Mouse (Mus musculus) hematopoietic stem cell, adult 5-6 weeks (primary cell): ENCODE measurements at regions not wholly inside any gene's neighbourhood (a gene's known extent, or its start where the extent isn't known, plus 50 kb on each side); places are given as distances from the start of the nearest gene placed in this dataset.

Source experiments
- ATAC-seq, 2 experiments: fragments of 125-278 bp in 1 of 2; replicated peaks in 1 of 2; 2 replicates each; pipeline ENCODE4 v1.8.0; 2016 to 2017; ENCODE audit warnings: inconsistent platforms in 2 of 2, mild to moderate bottlenecking in 2 of 2, moderate number of reproducible peaks in 2 of 2, low read depth in 1 of 2, moderate TSS enrichment in 1 of 2; ENCODE audit not compliant: low FRiP score in 2 of 2, poor library complexity in 2 of 2, severe bottlenecking in 2 of 2, insufficient read depth in 1 of 2, low TSS enrichment in 1 of 2

DNA sequence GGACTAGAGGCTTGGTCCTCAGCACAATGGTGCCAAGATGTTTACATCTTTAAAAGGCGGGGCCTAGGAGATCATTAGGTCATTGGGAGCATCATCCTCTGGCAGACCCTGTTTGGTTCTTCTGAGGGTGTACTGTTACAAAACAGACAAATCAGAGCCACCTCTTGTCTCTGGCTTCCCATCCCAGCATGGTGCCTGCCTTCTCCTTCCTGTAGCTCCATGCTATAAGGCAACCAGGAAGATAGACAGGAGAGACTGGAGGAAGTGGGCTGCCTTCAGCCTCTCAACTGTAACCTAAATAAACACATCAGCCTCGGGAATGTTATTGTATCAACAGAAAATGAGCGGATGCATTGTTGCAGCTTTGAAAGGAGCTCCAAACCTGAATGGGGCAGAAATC lies 529.8 kb upstream of the Gm765 start:
- ATAC-seq, result no peak

DNA sequence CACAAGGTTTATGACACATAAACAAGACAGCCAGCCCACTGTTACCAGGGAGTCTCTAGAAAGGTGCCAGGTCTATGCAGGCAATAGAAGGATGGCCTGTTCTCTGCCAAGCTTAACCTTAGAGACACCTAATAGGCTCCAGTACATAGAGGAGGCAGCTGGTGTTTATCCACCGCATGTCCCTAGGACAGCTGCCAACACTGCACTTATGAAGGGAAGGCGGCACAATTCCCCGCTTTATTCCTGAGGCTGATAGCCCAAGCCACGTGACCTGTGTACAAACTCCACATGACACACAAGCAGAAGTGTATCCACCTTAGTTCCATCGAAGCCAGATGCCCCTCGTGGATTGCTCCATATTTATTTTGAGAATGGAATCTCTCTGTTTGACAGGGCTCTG lies 527.2 kb upstream of the Gm765 start:
- no peak for ATAC-seq

DNA sequence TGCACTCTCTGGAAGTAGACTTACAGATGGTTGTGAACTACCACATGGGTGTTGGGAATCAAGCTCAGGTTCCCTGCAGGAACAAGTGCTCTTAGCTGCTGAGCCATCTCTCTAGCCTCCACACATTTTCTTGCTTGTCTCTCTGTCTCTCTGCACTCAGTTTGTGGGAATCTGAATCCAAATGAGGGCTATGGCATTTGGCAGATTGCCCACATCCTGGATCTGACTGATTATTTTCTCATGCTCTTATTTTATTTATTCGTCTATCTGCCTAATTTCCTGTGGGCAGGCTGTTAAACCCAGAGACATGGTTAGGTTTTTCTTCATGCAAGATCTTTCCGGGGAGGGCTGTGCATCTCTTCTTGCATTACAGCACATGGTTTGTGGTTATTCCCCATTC lies 521.8 kb upstream of the Gm765 start:
- ATAC-seq, result no peak

DNA sequence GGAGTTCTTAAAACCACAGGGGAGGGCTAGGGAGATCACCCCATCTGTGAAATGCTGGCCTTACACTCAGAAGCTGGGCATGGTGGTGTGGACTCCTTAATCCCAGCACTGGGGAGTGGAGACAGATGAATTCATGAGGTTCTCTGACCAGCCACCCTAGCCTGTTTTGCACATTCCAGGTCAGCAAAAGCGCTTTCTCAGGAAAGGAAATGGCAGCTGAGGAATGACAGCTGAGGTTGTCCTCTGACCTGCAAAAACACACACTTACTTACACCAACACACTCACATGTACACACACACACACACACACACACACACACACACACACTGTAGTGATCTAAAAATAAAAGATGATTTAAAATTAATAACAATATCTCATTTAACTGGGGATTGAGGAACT lies 513.4 kb upstream of the Gm765 start:
- ATAC-seq, result no peak

DNA sequence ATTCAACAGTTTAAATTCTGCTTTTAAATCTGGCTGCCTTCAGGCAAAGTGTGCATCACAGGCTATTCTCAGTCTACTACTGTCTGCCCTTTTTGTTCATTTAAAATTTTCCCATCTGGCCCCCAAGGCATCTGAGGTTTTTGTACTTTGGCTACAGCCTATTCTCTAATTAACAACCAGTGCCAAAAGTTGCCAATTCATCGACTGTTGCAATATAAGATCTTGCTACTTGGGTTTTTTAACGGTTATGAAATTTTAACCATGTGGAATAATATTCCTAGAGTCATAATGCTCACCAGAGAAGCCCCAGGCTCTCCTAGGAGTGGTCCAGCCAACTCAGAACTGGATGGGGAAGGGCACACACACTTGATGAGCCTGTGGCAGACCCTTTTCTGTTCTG lies 508.4 kb upstream of the Gm765 start:
- no peak for ATAC-seq

DNA sequence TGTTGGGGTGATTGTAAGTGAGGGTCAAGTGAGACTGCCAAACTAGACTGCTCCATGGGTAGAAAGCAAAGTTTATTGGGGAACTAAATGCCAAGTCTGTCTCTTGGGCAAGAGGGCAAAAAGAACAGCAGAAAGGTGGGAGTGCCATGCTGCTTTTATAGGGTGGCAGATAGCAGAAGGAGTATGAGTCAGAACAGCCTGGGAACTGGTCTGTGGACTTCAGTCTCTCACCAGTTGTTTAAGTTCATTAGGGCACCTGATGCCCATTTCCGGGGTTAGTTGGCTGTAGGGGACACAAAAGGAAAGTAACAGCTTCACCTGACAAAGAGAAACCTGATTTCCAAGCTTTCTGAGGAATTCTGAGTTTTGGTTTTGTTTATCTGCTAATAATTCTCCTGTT lies 506.3 kb upstream of the Gm765 start:
- no peak for ATAC-seq

DNA sequence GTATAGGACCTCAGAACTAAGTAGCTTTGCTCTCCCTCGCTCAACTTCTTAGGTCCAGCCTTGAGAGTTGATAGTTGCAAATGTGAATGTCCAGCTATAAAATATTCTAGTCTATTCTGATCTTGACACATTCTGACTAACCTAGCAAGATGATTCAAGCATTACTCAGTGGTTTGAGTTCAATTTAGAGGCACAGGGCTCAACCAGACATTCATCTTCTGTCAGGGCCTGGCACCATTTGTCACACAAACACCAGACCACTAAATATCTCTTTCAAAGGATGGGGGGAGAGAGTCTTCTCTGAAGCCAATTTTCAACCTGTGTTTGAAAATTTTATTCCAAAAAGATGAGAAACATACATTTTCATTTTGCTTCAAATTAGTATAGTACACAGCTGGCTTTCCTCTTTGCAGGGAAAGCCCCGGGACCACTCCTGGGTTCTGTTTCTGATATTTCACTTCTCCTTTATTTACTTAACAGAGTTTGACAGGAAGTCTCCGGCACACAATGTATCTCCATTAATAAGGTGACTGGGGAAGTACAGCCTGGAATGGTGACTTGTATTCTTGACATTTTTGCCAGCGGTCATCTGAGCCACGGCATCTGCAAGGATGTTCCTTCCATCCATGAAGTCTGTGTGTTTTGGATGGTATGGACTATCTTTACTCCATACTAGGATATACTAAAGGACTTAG lies 503.6 kb upstream of the Gm765 start:
- peak in 1 of 2 experiments; percentile 52; a peak in 1 of 4 replicates for ATAC-seq

DNA sequence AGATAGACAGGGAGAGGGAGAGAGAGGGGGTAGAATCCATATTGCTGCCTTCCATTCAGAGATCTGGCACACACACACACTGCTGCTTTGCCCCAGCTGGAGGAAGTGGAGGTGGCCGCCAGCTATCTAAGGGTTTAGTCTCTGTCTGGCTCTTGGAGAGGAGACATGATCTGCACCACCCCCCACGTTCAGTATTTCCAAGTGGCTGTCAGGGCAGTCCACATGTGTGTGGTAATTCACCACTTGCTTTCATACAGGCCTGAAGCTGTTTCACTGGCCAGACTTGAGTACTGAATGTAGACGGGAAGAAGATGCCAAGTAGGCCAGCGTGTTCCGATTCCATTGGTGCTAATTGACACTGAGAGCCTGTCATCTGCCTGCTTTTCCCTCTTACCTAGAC lies 501.0 kb upstream of the Gm765 start:
- ATAC-seq, result peak in 1 of 2 experiments; percentile 39; a peak in 1 of 4 replicates

DNA sequence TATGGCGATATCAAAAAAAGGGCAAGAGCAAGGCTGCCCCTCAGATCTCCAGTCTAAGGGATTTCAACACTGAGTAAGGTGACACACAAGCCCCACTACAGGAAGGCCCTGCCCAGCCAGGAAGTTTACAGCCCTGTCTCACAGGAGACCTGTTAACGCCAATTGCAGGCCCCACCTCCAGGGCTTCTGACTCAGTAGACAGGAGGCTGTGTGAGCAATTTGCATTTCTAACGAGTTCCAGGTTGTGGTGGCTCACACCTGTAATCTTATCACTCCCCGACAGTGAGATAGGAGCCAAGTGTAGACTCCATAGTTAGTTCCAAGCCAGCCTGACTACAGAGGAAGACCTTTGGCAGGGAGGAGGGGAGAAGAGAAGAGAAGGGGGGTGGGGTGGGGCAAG lies 500.4 kb upstream of the Gm765 start:
- ATAC-seq, result peak; percentile 34 to 42; a peak in 2 of 4 replicates

DNA sequence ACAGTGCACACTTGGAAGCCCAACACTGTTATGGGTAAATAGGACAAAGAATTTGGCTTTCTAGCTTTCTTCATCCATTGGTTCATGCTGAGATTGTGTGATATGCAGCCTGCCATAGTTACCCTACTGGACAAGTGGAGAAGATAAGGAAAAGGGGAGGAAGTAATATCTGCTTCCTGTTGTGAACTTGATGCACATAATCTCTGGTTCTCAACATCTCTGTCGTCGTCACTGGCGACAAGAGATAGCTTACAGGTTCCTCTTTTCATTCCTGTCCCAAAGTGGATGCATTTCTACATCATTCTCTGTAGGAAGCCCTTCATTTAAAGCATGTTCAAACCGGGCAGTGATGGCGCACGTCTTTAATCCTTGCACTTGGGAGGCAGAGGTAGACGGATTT lies 491.4 kb upstream of the Gm765 start:
- ATAC-seq, result peak; percentile 39 to 59; a peak in 2 of 4 replicates

DNA sequence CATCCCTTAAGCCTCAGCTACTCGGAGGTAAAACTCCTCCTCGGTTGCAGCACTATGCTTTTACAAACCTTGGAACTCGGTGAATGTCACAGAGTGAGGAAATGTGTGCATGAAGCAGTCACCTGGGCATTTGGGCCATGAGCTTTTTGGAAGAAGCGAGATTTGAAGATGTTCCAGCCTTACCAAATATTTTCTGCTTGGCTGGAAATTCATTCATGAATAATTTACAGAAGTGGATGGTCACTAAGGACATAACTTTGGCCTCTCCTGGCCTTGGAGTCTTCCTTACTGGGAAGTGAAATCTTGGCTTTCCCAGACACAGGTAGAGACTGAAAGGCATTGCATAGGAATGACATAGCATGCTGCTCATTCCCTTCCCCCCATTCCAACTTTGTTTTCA lies 487.6 kb upstream of the Gm765 start:
- ATAC-seq, result no peak

DNA sequence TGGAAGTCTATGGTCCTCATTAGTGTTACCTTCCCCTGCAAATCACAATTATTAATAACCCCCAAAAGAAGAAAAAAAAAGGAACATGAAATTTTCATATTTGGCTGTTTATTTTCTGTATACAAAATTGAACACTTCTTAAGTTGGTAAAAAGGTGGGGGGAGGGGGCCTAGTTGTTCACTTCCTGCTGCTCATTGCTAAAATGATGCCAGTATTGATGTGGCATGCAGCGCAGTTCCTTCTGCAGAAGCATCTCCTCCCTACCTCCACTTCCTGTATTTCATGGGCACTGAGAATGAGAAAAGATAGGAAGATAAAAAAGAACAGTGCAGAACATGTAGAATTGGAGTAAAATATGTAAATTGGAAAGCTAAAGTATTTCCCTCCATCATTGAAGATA lies 465.5 kb upstream of the Gm765 start:
- no peak for ATAC-seq

DNA sequence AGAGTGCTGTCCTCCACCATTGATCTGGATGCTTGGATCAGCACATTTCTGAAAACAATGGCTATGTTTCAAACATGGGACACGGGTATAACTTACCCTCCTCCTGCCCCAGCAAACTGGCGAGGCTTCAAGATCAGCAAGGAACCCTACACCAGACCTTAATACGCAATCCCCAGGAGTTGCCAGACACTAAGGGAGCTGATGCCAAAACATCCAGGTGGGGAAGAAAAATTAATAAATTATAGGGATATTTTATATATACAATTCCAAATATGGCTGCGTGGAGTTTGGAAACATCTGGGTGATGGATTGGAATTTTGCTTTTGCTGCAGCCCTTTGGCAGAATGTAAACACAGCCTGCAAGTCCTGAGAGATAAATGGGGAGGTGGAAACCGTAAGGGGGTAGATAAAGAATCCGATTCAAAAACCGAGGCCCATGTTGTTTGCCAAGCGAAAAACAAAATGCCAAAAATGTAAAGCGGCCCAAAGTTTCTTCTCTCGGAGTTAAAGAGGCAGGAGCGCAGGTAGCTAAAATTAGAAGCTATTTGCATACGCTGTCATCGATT lies 460.9 kb upstream of the Gm765 start:
- ATAC-seq, result no peak

DNA sequence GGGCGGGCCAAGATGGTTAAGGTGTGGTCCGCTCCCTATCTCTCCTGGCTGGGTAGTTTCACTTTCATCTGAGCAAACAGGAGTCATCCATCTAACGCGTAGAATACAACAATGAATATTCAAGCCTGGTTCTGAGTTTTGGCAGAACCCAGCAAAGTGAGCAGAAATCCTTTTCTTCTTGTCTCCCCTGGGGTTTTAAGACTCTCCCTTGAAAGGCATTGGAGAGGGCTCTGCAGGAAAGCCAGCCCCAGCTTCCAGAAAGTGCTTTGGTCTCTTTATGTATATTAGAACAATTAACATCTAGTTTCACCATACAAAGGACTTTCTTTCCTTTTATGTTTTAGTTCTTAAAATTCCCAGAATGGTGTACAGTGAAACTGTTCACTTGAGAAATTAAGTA lies 458.5 kb upstream of the Gm765 start:
- no peak for ATAC-seq

DNA sequence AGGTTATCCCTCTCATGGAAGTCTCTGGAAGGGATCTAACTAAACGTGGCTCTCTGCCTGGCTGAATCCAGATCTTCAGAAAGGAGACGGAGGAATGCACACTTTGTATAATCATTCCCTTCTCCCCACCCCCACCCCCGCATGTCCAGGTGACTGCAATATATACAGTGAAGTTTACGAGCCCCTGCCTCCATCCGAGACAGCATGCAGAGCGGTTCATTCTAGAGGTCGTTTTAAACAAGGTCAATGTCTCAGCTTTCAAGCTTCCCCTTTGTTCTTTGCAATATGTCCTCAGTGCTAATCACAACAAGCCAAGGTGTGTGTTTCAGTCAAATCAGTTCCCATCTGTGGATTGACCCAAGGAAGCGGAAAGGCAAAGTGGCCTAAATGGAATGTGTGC lies 457.5 kb upstream of the Gm765 start:
- no peak for ATAC-seq

DNA sequence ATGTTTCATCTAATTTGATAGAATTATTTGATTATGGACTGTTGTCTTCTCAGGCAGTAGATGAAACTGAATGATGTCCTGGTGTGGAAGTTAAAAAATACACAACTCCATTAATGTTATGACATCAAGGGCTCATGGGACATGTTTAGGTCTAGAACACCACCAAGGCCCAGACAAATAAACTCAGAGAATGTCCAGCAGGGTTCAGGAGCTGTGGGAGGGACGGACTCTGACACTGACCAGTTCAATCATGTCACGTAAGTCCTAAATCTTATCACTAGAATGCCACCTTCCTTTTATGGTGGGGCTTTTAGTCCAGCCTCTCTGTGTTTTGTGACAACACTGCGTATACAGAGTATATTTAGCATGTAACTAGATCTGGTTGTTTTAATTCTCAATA lies 455.2 kb upstream of the Gm765 start:
- no peak for ATAC-seq

DNA sequence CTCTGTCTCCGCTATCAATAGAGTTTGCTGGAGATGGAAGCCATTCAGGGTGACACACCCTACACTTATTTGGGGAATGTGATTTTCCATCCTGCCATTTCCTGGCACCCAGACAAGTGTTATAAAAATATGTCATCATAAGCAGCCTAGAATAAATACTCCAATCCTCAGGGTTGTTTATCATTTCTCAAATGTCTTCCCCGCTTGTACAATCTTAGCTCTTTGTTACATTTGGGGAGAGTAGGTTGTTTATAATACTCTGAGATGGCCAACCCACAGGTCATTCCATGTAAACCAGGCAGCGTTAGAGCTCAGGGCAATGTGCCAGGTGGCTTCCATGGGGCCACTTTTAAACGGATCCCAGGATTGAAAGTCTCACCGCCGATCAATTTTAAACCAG lies 454.8 kb upstream of the Gm765 start:
- ATAC-seq, result no peak

DNA sequence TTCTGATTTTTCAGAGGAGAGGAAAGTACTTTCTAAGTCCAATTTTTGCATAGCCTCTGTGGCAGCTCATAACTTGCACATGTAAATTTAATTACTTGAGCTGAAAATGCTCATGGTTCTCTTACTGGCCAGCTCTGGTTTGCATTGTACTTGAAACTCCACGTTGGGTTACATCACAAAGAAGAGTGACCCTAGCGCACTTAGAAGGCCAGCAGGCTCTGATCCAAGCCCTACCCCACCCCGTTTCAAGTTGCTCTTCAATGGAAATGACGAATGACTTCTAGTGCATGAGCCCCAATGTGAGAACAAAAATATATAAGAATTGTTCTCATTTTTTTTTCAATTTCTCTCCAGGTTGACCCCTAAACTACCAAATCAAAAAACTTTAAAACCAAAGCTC lies 454.1 kb upstream of the Gm765 start:
- ATAC-seq, result no peak

DNA sequence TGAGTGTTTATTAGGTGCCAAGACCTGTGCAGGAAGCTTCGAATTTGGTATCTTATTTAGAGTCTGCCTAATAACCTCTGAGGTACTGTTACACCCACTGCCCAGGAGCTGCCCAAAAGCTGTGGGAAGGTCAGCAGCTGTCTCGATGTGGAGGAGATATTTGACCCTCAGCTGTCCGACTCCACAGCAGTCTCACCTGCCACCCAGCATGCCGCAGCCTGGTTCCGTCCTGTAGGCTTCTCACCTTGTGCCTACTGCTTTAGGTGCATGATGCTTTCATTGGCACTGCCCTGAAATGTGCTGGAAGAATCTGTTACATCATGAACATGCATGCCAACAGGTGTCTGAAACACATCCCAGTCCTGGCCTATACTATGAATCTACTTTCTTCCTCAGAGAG lies 444.9 kb upstream of the Gm765 start:
- no peak for ATAC-seq
